Mouse (Mus musculus) bone marrow, adult 2 months (tissue): ENCODE data around the gene Abhd12.

Experiments
- CTCF ChIP-seq: fragments of 200-500 bp; IDR thresholded peaks from 2 replicates; pipeline ENCODE4 v1.5.1; 2011; ENCODE audit warnings: low read length, control low read depth; ENCODE audit not compliant: control insufficient read depth, insufficient read depth
- POLR2A ChIP-seq: fragments of 200-500 bp; IDR thresholded peaks from 2 replicates; pipeline ENCODE4 v1.6.1; 2011; ENCODE audit warnings: low read depth, mild to moderate bottlenecking, control low read depth, low read length, borderline replicate concordance; ENCODE audit not compliant: control insufficient read depth

GRCm38 (mm10) chr2:150869446-150869845 lies 35.1 kb downstream of the Abhd12 start:
- TF ChIP-seq CTCF (no peak), POLR2A (no peak)
